Mouse (Mus musculus): Measurements from ENCODE around the gene Rps15.

DNA sequence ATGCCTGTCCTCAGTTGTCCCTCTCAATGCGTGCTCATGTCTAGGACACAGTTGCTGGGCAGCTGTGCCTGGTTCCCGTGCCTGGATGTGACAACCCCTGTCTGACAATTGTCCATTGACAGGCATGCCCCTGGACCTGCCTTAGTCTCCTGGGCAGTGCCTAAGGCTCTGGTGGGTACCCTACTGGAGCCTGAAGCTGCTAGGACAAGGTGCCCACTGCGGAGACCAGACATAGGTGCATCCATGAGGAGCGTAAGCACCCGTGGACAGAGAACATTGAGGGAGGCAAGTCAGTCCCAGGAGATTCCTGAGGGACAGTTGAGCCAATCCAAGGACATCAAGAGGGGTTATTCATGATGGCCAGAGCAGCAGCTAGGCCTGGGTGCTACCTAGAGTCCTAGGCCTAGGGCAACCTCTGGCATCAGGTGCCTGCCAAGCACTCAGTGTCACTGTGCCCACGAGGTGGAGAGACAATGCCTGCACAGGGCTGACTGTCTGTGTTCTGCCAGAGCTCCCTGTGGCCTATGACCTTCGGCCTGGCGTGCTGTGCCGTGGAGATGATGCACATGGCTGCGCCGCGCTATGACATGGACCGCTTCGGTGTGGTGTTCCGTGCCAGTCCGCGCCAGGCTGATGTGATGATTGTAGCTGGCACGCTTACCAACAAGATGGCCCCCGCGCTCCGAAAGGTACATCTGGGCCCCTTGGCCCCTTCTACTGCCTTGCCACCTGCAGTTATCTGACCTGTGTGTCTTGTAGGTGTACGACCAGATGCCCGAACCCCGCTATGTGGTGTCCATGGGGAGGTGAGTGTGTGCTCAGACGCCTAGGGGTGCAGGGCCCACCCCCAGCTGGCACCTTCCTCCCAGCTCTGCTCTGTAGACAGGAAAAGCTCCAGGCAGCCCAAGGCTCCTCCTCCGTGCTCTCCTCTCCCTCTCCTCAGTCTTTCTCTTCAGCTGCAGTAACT is 37.6 kb upstream of the Rps15 start:
- TF ChIP-seq CTCF (IDR thresholded peaks at IDR 0.05; ENCODE audit: low read depth, low read length) (no peak), POLR2A (IDR thresholded peaks at IDR 0.05; ENCODE audit: borderline replicate concordance, low read depth, low read length) (no peak)
